Mouse (Mus musculus) G1E-ER4 (cell line): Measurements from ENCODE around the gene Acadvl. TPM values are rescaled to one million over a fixed set of nuclear protein-coding genes. Genes with fewer than 3 reads are reported as not detected.

Experiments
- GATA1 ChIP-seq: IDR thresholded peaks from one replicate; pipeline ENCODE4 v1.8.0; 2012; ENCODE audit warnings: low read length, inconsistent platforms
- polyA plus RNA-seq: library from polyadenylated mRNA; stranded (reverse); fragments of >175 nt; gene quantifications from 2 replicates; pipeline ENCODE4 v1.2.3, GENCODE M21; 2012

Acadvl gene
- polyA plus RNA-seq, 1 experiment: 28.8 TPM

DNA sequence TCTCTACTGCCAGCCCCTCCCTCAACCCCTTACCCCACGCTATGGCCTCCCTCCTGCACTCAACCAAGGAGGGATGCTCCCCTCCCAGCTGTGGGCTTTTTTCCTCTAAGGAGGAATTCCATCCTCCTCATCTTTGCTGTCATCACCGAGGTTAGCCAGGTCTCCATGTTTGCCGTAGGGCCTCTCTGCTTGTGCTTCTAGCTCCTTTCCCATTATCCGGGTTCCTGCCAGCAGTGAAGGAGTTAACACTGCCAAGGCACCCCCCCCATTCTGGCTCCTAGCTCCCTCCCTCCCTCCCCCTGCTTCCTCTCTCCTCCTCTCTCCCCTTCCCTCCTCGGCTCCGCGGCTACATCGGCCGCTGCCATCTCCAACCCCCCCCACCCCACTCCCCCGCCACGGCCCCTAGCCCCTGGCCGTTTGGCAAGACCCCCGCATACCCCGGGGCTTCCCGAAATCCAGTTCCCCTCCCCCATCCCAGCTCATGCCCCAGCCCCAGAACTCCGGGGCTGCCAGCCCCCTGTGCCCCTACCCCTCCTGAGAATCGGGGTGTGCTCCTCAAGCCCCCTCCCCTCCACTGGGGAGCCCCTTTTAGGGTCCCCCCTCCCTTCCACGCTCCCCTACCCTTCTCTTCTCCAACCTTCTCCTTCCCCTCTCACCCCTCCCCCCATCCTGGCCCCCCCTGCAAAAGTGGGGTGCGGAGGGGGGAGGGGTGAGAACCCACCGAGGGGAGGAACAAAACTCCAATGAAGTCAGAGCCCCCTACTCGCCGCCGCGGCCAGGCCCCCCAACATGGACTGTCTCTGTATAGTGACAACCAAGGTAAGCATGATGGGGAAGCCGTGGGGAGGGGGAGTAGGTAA lies 3.1 kb upstream of the Acadvl start:
- TF ChIP-seq GATA1: no peak

DNA sequence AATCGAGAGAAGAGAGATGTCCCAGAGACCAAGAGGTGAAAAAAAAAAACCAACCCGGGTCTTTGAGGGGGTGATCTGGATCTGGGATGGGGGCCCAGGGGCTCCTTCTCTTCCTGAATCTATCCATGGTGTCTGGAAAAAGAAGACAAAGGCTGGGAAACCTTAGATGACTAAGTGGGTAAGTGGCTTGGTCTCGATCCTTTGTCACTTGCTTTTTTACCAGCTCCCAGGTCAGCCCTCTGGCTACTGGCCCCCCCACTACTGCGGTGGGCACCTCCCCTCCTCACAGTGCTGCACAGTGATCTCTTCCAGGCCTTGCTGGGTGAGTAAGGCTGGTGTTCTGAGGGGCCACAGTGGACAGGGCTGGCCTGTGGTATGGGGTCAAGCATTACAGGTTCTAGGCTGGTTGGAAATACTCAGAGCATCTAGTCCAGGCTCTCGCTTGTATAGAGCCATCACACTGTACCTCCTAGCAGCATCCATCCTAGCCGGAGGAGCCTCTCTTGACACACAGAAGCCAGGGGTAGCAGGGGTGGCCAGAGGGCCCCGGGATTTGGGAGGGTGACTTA lies 2.1 kb upstream of the Acadvl start:
- TF ChIP-seq GATA1: no peak

- TF ChIP-seq GATA1: no peak
Measured at GRCm38 (mm10) chr11:70016669-70017068, 1.5 kb upstream of the Acadvl start, which contains the start of gene Dlg4. TSS of gene Dlg4 (plus strand) at chr11:70016942.

- TF ChIP-seq GATA1: no peak
Measured at GRCm38 (mm10) chr11:70015677-70016076, 466 bp upstream of the Acadvl start.

DNA sequence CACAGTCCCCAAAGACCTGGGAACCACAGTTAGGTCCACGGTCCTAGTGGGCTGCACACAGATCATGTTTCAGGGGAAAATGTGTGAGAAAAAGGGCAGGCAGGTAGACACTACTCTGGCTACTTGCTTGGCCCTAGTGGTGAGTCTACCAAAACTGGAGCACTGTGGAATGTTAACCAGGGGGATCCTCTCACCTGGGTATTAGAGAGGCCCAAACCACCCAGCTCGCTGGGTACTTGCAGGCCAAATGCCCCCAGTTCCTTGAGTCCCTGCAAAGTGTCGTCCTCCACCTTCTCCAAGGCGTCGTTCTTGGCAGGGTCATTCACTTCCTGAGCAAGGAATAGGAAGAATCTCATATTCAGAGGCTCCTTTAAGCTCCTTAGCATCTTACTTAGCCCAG lies 1.2 kb downstream of the Acadvl start:
- no peak for TF ChIP-seq GATA1

DNA sequence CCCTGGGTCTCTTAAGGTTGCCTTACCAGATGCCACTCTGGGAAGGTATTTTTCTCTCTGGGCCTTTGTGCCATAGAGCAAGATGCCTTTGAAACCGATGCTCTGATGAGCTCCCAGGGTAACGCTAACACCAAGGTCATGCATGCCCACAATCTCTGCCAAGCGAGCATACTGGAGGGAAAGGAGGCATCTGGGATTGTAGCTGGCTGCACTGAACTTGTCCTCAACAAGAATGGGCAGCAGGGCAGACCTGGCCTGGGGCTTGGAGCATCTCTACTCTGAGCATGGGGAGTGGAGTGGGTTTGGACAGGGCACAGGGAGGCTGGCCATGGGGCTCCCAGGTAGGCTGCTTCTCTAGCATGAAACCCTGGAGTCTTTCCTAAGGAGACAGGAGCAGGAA lies 1.8 kb downstream of the Acadvl start:
- TF ChIP-seq GATA1: no peak

GRCm38 (mm10) chr11:70012931-70013330 lies 2.3 kb downstream of the Acadvl start:
- no peak for TF ChIP-seq GATA1

- TF ChIP-seq GATA1: no peak
Measured at GRCm38 (mm10) chr11:70010961-70011360, 4.2 kb downstream of the Acadvl start.

GRCm38 (mm10) chr11:70010548-70010947 lies 4.7 kb downstream of the Acadvl start:
- TF ChIP-seq GATA1: no peak

DNA sequence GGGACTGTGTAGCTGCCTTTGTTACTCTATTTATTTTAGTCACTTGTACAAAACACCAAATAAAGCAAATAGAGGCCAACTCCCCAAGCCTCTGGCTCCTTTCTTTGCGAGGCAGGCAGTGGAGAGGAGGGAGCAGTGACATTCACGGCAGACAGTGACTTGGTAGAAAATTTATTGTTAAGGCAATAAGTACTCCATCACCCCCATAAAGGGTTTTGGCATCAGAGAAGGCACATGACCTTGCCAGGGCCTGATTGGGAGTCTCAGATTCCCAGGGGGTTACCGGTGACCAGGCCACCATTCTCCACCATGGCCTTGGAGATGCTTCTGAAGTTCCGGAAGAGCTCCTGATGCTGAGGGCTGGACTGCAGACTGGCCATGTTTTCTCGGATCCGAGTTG lies 5.2 kb downstream of the Acadvl start:
- no peak for TF ChIP-seq GATA1

GRCm38 (mm10) chr11:70005521-70005920 lies 9.7 kb downstream of the Acadvl start:
- TF ChIP-seq GATA1: no peak

DNA sequence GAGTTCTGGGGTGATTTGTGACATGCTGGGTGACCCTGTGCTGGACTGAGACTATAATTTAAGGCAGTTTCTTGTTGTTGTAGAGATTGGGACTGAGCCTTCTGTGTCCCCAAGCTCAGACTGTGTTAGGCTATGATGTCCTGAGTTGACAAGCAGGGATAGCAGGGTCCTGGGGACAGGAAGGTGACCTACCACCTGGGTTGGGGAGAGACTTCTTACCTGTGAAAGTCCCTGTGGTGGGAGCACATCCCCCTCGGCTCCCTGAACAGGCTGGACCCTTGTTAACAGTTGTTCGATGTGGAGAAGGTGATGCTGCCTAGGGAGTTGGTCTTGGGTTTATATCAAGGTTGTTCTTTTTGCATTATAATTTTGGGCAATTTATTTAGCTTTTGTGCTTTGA lies 12.7 kb downstream of the Acadvl start:
- TF ChIP-seq GATA1: no peak

- no peak for TF ChIP-seq GATA1
Measured at GRCm38 (mm10) chr11:70001865-70002264, 13.3 kb downstream of the Acadvl start.

- no peak for TF ChIP-seq GATA1
Measured at GRCm38 (mm10) chr11:70001159-70001558, 14.1 kb downstream of the Acadvl start.

DNA sequence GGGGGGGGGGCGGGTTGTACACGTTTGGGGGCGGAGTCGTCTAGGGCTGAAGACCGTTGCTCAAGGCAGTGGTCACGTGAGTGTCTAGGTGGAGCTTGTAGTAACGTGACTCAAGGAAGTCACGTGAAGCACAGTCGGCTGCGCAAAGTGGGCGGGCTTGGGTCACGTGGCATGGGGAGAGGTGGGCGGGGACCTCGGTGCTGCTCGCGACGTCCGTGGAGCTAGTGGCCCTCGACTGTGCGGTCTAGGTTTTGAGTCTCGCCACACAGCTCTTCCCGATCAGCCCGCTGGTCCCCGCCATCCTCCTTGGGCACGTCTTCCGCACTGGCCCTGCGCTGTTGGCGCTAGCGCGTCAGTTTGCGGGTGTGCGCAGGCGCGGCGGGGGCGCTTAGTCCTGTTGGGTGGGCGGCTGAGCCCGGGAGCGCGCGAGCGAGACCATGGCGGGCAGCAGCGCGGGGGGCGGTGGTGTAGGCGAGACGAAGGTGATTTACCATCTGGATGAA lies 14.8 kb downstream of the Acadvl start, which contains the start of gene Dvl2:
Dvl2 (plus strand) TSS at position 200 of the 503 bp plus-strand sequence.
- no peak for TF ChIP-seq GATA1

DNA sequence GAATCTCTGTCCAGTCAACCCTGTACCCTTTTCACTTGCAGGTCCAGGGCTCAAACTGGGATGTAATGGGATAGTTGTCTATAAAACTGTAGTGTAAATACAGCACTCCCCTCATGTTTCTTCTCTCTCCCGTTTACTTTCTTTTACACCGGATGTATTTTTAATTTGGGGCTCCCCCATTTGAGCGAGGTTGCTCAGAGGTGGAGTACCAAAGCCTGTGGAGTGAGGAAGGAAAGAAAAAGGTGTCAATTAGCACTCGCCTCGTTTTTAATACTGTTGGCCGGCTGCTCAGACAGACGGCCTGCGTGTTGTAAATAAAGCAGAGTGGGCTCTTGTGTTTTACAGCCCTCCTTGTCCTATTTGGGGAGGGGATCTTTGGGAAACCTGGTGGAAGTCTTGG lies 15.5 kb downstream of the Acadvl start:
- no peak for TF ChIP-seq GATA1

- no peak for TF ChIP-seq GATA1
Measured at GRCm38 (mm10) chr11:69998567-69999491, 16.4 kb downstream of the Acadvl start.
